Mouse (Mus musculus): ENCODE data around the gene Hoxd12. TPM values are rescaled to one million over a fixed set of nuclear protein-coding genes. Genes with fewer than 3 reads are reported as not detected.

Hoxd12 gene
- polyA plus RNA-seq, 1 experiment from 2014 or later, result not detected

- 11% methylated on average over 17 of the region's 17 CpGs for WGBS
- Histone ChIP-seq H3K36me3 (no peaks in the 10 kb centered on the region), H3K9me3 (no peaks in the 10 kb centered on the region), H3K27me3 (peaks cover 91% of the 10 kb centered on the region), H3K9ac (no peak overlapping the region), H3K4me1 (peaks cover 10% of the 10 kb centered on the region), H3K27ac (no peak overlapping the region), H3K4me2 (replicated peaks) (no peak overlapping the region), H3K4me3 (no peak overlapping the region)
- ATAC-seq (ENCODE audit: insufficient number of reproducible peaks, insufficient read depth, low FRiP score, low TSS enrichment), result no peak
These were observed 27.4 kb downstream of the Hoxd12 start for GRCm38 (mm10) chr2:74701949-74702819.

GRCm38 (mm10) chr2:74702820-74703219 lies 28.0 kb downstream of the Hoxd12 start:
- H3K27me3 ChIP-seq, result peaks cover 91% of the 10 kb centered on the region
- no peak overlapping the region for H3K9ac ChIP-seq
- H3K36me3 ChIP-seq, result no peaks in the 10 kb centered on the region
- WGBS, result 12% methylated on average over 6 of the region's 6 CpGs
- no peak overlapping the region for H3K27ac ChIP-seq
- no peak overlapping the region for H3K4me2 ChIP-seq (replicated peaks)
- H3K4me1 ChIP-seq, result peaks cover 10% of the 10 kb centered on the region
- no peak for ATAC-seq (ENCODE audit: insufficient number of reproducible peaks, insufficient read depth, low FRiP score, low TSS enrichment)
- H3K4me3 ChIP-seq, result no peak overlapping the region
- no peaks in the 10 kb centered on the region for H3K9me3 ChIP-seq

- no peak overlapping the region for H3K4me3 ChIP-seq
- H3K27ac ChIP-seq, result no peak overlapping the region
- H3K9me3 ChIP-seq, result no peaks in the 10 kb centered on the region
- peaks cover 91% of the 10 kb centered on the region for H3K27me3 ChIP-seq
- peaks cover 6% of the 10 kb centered on the region for H3K4me1 ChIP-seq
- no peak overlapping the region for H3K4me2 ChIP-seq (replicated peaks)
- no peak for ATAC-seq (ENCODE audit: insufficient number of reproducible peaks, insufficient read depth, low FRiP score, low TSS enrichment)
- WGBS, result 2% methylated on average over 10 of the region's 10 CpGs
- no peaks in the 10 kb centered on the region for H3K36me3 ChIP-seq
- H3K9ac ChIP-seq, result no peak overlapping the region
These were observed 28.5 kb downstream of the Hoxd12 start for GRCm38 (mm10) chr2:74703317-74703716.

DNA sequence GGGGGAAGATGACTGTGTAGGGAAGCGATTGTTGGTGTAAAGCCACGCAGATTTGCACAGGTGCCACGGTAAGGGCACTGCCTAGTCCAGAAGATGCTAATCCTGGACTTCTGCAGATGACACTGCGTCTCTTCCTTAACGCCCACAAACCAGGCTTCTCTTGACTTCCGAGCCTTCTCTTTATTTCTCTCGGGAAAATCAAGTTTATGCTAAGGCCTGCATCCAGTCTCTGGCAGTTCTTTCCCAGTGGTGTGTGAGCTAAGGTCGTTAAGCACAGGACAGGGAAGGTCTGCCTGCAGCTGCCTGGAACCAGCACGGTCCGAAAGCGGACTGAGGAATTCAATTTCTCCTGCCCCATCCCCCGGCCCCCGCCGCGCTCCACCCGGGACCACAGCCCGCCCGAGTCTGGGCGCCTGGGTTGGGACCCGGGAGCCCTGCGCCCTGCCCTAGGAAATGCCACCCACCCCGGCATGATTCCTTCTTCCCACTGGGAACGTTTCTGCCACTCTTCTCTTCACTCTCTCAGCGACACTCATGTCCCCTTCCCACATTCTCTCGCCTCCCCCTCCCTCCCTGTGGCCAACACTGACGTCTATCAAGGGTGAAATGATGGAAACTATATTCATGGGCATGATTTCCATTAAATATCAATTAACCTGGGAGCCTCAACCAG lies 29.0 kb downstream of the Hoxd12 start:
- no peaks in the 10 kb centered on the region for H3K9me3 ChIP-seq

GRCm38 (mm10) chr2:74704393-74704998 lies 29.7 kb downstream of the Hoxd12 start, which contains the start of gene Hoxd8:
Gene Hoxd8, plus strand, starts transcription at chr2:74704615.
- H3K4me2 ChIP-seq (replicated peaks), result peak within 1 kb of the TSS; percentile 58
- WGBS, result under 1% methylated on average over 35 of the region's 52 CpGs
- no peaks in the 10 kb centered on the region for H3K9me3 ChIP-seq
- H3K27ac ChIP-seq, result no peak within 1 kb of the TSS
- no peak for ATAC-seq (ENCODE audit: insufficient number of reproducible peaks, insufficient read depth, low FRiP score, low TSS enrichment)
- peak within 1 kb of the TSS; percentile 36 for H3K4me3 ChIP-seq
- peak within 1 kb of the TSS; percentile 45; the same call in 1 of the 2 replicates for H3K9ac ChIP-seq
- 0 out of 2 replicates have a peak, but pooled peaks cover 3% of the 10 kb centered on the region for H3K4me1 ChIP-seq
- H3K36me3 ChIP-seq, result no peaks in the 10 kb centered on the region
- H3K27me3 ChIP-seq, result peaks cover 91% of the 10 kb centered on the region

More for the DNA sequence above, 29.0 kb downstream of the Hoxd12 start:
- no peak overlapping the region for H3K9ac ChIP-seq
- peaks cover 91% of the 10 kb centered on the region for H3K27me3 ChIP-seq
- no peak for ATAC-seq (ENCODE audit: insufficient number of reproducible peaks, insufficient read depth, low FRiP score, low TSS enrichment)
- H3K27ac ChIP-seq, result no peak overlapping the region
- WGBS, result 2% methylated on average over 26 of the region's 26 CpGs
- 0 out of 2 replicates have a peak, but pooled peaks cover 3% of the 10 kb centered on the region for H3K4me1 ChIP-seq
- no peak overlapping the region for H3K4me2 ChIP-seq (replicated peaks)
- H3K4me3 ChIP-seq, result peak overlapping the region; percentile 36; the same call in 1 of the 2 replicates
- H3K36me3 ChIP-seq, result no peaks in the 10 kb centered on the region

DNA sequence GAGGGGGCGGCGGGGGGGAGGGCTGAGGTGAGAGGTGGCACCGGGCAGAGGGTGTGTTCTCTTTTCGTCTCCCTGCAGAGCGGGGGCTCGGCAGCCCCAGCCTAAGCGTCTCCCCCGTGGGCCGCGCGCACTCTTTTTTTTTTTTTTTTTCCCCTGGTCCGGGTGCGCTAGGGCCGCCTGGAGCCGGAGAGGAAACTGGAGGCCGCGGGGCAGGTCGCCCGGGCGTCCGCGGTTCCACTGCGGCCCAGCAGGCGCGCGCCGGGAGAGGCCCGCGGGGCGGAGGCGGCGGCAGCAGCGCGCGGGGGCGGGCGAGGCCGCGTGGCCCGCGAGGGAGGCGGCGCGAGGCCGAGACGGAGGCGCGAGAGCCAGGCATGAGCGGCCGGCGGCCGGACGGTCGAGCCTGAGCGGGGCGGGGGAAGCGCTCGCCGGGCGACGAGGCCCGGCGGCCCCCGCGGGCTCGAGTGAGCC lies 30.2 kb downstream of the Hoxd12 start:
- no peak overlapping the region for H3K27ac ChIP-seq
- peaks cover 91% of the 10 kb centered on the region for H3K27me3 ChIP-seq
- H3K4me3 ChIP-seq, result peak overlapping the region; percentile 36
- no peak for ATAC-seq (ENCODE audit: insufficient number of reproducible peaks, insufficient read depth, low FRiP score, low TSS enrichment)
- H3K9ac ChIP-seq, result peak overlapping the region; percentile 45; the same call in 1 of the 2 replicates
- no peaks in the 10 kb centered on the region for H3K36me3 ChIP-seq
- H3K4me1 ChIP-seq, result 0 out of 2 replicates have a peak, but pooled peaks cover 3% of the 10 kb centered on the region
- no peaks in the 10 kb centered on the region for H3K9me3 ChIP-seq
- under 1% methylated on average over 43 of the region's 66 CpGs for WGBS
- H3K4me2 ChIP-seq (replicated peaks), result peak overlapping the region; percentile 58

DNA sequence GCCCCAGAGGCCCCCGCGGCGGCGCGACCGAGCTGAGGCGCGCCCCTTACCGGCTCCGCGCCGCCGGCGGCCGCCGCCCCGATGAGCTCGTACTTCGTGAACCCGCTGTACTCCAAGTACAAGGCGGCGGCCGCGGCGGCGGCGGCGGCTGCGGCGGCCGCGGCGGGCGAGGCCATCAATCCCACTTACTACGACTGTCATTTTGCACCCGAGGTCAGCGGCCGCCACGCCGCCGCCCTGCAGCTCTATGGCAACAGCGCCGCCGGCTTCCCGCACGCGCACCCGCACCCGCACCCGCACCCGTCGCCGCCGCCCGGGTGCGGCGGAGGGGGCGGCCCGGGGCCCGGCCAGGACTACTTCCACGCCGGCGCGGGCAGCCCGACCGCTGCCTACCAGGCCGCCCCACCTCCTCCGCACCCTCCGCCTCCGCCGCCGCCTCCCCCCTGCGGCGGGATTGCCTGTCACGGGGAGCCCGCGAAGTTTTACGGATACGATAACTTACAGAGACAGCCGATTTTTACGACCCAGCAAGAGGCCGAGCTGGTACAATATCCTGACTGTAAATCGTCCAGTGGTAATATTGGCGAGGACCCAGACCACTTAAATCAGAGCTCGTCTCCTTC lies 30.8 kb downstream of the Hoxd12 start:
- peak overlapping the region; percentile 45; the same call in 1 of the 2 replicates for H3K9ac ChIP-seq
- H3K27ac ChIP-seq, result no peak overlapping the region
- no peaks in the 10 kb centered on the region for H3K36me3 ChIP-seq
- peak overlapping the region; percentile 36 for H3K4me3 ChIP-seq
- whole genome bisulfite sequencing, result 1% methylated on average over 52 of the region's 85 CpGs
- ATAC-seq (ENCODE audit: insufficient number of reproducible peaks, insufficient read depth, low FRiP score, low TSS enrichment), result no peak
- 0 out of 2 replicates have a peak, but pooled peaks cover 3% of the 10 kb centered on the region for H3K4me1 ChIP-seq
- peak overlapping the region; percentile 58 for H3K4me2 ChIP-seq (replicated peaks)
- H3K27me3 ChIP-seq, result peaks cover 91% of the 10 kb centered on the region
- H3K9me3 ChIP-seq, result no peaks in the 10 kb centered on the region

GRCm38 (mm10) chr2:74706393-74706960 lies 31.7 kb downstream of the Hoxd12 start:
- no peak overlapping the region for H3K9ac ChIP-seq
- WGBS, result 3% methylated on average over 13 of the region's 13 CpGs
- H3K4me3 ChIP-seq, result no peak overlapping the region
- H3K4me1 ChIP-seq, result 0 out of 2 replicates have a peak, but pooled peaks cover 3% of the 10 kb centered on the region
- H3K27ac ChIP-seq, result no peak overlapping the region
- ATAC-seq (ENCODE audit: insufficient number of reproducible peaks, insufficient read depth, low FRiP score, low TSS enrichment), result no peak
- H3K36me3 ChIP-seq, result no peaks in the 10 kb centered on the region
- H3K9me3 ChIP-seq, result no peaks in the 10 kb centered on the region
- no peak overlapping the region for H3K4me2 ChIP-seq (replicated peaks)
- peaks cover 89% of the 10 kb centered on the region for H3K27me3 ChIP-seq

- no peak overlapping the region for H3K4me3 ChIP-seq
- H3K9me3 ChIP-seq, result no peaks in the 10 kb centered on the region
- ATAC-seq (ENCODE audit: insufficient number of reproducible peaks, insufficient read depth, low FRiP score, low TSS enrichment), result no peak
- no peak overlapping the region for H3K9ac ChIP-seq
- no peaks in the 10 kb centered on the region for H3K36me3 ChIP-seq
- H3K27me3 ChIP-seq, result peaks cover 92% of the 10 kb centered on the region
- H3K4me2 ChIP-seq (replicated peaks), result no peak overlapping the region
- H3K27ac ChIP-seq, result no peak overlapping the region
- H3K4me1 ChIP-seq, result 0 out of 2 replicates have a peak, but pooled peaks cover 3% of the 10 kb centered on the region
- WGBS, result 7% methylated on average over 7 of the region's 7 CpGs
These were observed 32.8 kb downstream of the Hoxd12 start for GRCm38 (mm10) chr2:74707599-74707998.

GRCm38 (mm10) chr2:74708676-74709075 lies 33.9 kb downstream of the Hoxd12 start:
- Histone ChIP-seq H3K27me3 (peaks cover 92% of the 10 kb centered on the region), H3K9me3 (no peaks in the 10 kb centered on the region), H3K4me1 (0 out of 2 replicates have a peak, but pooled peaks cover 3% of the 10 kb centered on the region), H3K4me3 (no peak overlapping the region), H3K4me2 (replicated peaks) (no peak overlapping the region), H3K27ac (no peak overlapping the region), H3K9ac (no peak overlapping the region), H3K36me3 (no peaks in the 10 kb centered on the region)
- ATAC-seq (ENCODE audit: insufficient number of reproducible peaks, insufficient read depth, low FRiP score, low TSS enrichment), result no peak
- 6% methylated on average over 4 of the region's 4 CpGs for WGBS

Data from embryonic facial prominence, embryonic 12.5 days (tissue).